Mouse (Mus musculus): Measurements from ENCODE around the gene Bicd2. TPM values are rescaled to one million over a fixed set of nuclear protein-coding genes. Genes with fewer than 3 reads are reported as not detected.

The Bicd2 gene
- polyA plus RNA-seq, 1 experiment: 42.3 TPM

GRCm38 (mm10) chr13:49349335-49349734 lies 8.0 kb downstream of the Bicd2 start:
- TF ChIP-seq POLR2A (IDR thresholded peaks at IDR 0.05; ENCODE audit: borderline replicate concordance, extremely low read depth, insufficient read depth, insufficient read length, poor library complexity, severe bottlenecking) (no peak), CTCF (IDR thresholded peaks at IDR 0.05; ENCODE audit: borderline replicate concordance, extremely low read depth, insufficient read depth, insufficient read length) (no peak)
- DNase-seq (ENCODE audit: low read depth): no peak

GRCm38 (mm10) chr13:49349836-49350505 lies 8.6 kb downstream of the Bicd2 start:
- no peak for DNase-seq (ENCODE audit: low read depth)
- TF ChIP-seq CTCF (IDR thresholded peaks at IDR 0.05; ENCODE audit: borderline replicate concordance, extremely low read depth, insufficient read depth, insufficient read length) (no peak), POLR2A (IDR thresholded peaks at IDR 0.05; ENCODE audit: borderline replicate concordance, extremely low read depth, insufficient read depth, insufficient read length, poor library complexity, severe bottlenecking) (no peak)

- peak; percentile 64 for DNase-seq (ENCODE audit: low read depth)
- no peak for TF ChIP-seq POLR2A (IDR thresholded peaks at IDR 0.05; ENCODE audit: borderline replicate concordance, extremely low read depth, insufficient read depth, insufficient read length, poor library complexity, severe bottlenecking)
- no peak for TF ChIP-seq CTCF (IDR thresholded peaks at IDR 0.05; ENCODE audit: borderline replicate concordance, extremely low read depth, insufficient read depth, insufficient read length)
Observed at GRCm38 (mm10) chr13:49352581-49353159, 11.3 kb downstream of the Bicd2 start.

GRCm38 (mm10) chr13:49353422-49353821 lies 12.0 kb downstream of the Bicd2 start:
- TF ChIP-seq CTCF (IDR thresholded peaks at IDR 0.05; ENCODE audit: borderline replicate concordance, extremely low read depth, insufficient read depth, insufficient read length) (no peak), POLR2A (IDR thresholded peaks at IDR 0.05; ENCODE audit: borderline replicate concordance, extremely low read depth, insufficient read depth, insufficient read length, poor library complexity, severe bottlenecking) (no peak)
- no peak for DNase-seq (ENCODE audit: low read depth)

- TF ChIP-seq CTCF (IDR thresholded peaks at IDR 0.05; ENCODE audit: borderline replicate concordance, extremely low read depth, insufficient read depth, insufficient read length) (no peak), POLR2A (IDR thresholded peaks at IDR 0.05; ENCODE audit: borderline replicate concordance, extremely low read depth, insufficient read depth, insufficient read length, poor library complexity, severe bottlenecking) (no peak)
- peak; percentile 21 for DNase-seq (ENCODE audit: low read depth)
Observed at GRCm38 (mm10) chr13:49353991-49354507, 12.7 kb downstream of the Bicd2 start.

GRCm38 (mm10) chr13:49355461-49356061 lies 14.2 kb downstream of the Bicd2 start:
- no peak for TF ChIP-seq POLR2A (IDR thresholded peaks at IDR 0.05; ENCODE audit: borderline replicate concordance, extremely low read depth, insufficient read depth, insufficient read length, poor library complexity, severe bottlenecking)
- TF ChIP-seq CTCF (IDR thresholded peaks at IDR 0.05; ENCODE audit: borderline replicate concordance, extremely low read depth, insufficient read depth, insufficient read length): no peak
- DNase-seq (ENCODE audit: low read depth): no peak

GRCm38 (mm10) chr13:49356090-49356489 lies 14.7 kb downstream of the Bicd2 start:
- TF ChIP-seq POLR2A (IDR thresholded peaks at IDR 0.05; ENCODE audit: borderline replicate concordance, extremely low read depth, insufficient read depth, insufficient read length, poor library complexity, severe bottlenecking) (no peak), CTCF (IDR thresholded peaks at IDR 0.05; ENCODE audit: borderline replicate concordance, extremely low read depth, insufficient read depth, insufficient read length) (no peak)
- no peak for DNase-seq (ENCODE audit: low read depth)

GRCm38 (mm10) chr13:49357367-49358026 lies 16.1 kb downstream of the Bicd2 start:
- DNase-seq (ENCODE audit: low read depth): no peak
- no peak for TF ChIP-seq CTCF (IDR thresholded peaks at IDR 0.05; ENCODE audit: borderline replicate concordance, extremely low read depth, insufficient read depth, insufficient read length)
- TF ChIP-seq POLR2A (IDR thresholded peaks at IDR 0.05; ENCODE audit: borderline replicate concordance, extremely low read depth, insufficient read depth, insufficient read length, poor library complexity, severe bottlenecking): no peak

- no peak for DNase-seq (ENCODE audit: low read depth)
- TF ChIP-seq CTCF (IDR thresholded peaks at IDR 0.05; ENCODE audit: borderline replicate concordance, extremely low read depth, insufficient read depth, insufficient read length) (no peak), POLR2A (IDR thresholded peaks at IDR 0.05; ENCODE audit: borderline replicate concordance, extremely low read depth, insufficient read depth, insufficient read length, poor library complexity, severe bottlenecking) (no peak)
Observed at GRCm38 (mm10) chr13:49358184-49358583, 16.8 kb downstream of the Bicd2 start.

- no peak for DNase-seq (ENCODE audit: low read depth)
- no peak for TF ChIP-seq POLR2A (IDR thresholded peaks at IDR 0.05; ENCODE audit: borderline replicate concordance, extremely low read depth, insufficient read depth, insufficient read length, poor library complexity, severe bottlenecking)
- TF ChIP-seq CTCF (IDR thresholded peaks at IDR 0.05; ENCODE audit: borderline replicate concordance, extremely low read depth, insufficient read depth, insufficient read length): no peak
Observed at GRCm38 (mm10) chr13:49360906-49361406, 19.6 kb downstream of the Bicd2 start.

- peak; percentile 23 for DNase-seq (ENCODE audit: low read depth)
- TF ChIP-seq POLR2A (IDR thresholded peaks at IDR 0.05; ENCODE audit: borderline replicate concordance, extremely low read depth, insufficient read depth, insufficient read length, poor library complexity, severe bottlenecking) (no peak), CTCF (IDR thresholded peaks at IDR 0.05; ENCODE audit: borderline replicate concordance, extremely low read depth, insufficient read depth, insufficient read length) (no peak)
Observed at GRCm38 (mm10) chr13:49362364-49362763, 21.0 kb downstream of the Bicd2 start.

Measured in brain, embryonic 14.5 days (tissue).